Mouse (Mus musculus) hindbrain, embryonic 11.5 days (tissue): ENCODE measurements around the gene Ccdc39. TPM values are rescaled to one million over a fixed set of nuclear protein-coding genes. Genes with fewer than 3 reads are reported as not detected.

ENCODE experiments used
- ATAC-seq: fragments of 200-750 bp; cut with Nextera tagmentation; 2 replicates; pipeline ENCODE4 v1.8.0; 2017; ENCODE audit warnings: mild to moderate bottlenecking, moderate TSS enrichment, moderate library complexity; ENCODE audit not compliant: low FRiP score
- DNase-seq: peaks from one replicate; pipeline ENCODE4 v3.0.0-alpha.2; 2015; ENCODE audit warnings: low spot score
- H3K27ac ChIP-seq: fragments of 300-500 bp; sonication (generic); 2 replicates; pipeline ENCODE4 v1.5.1; 2014; ENCODE audit warnings: mild to moderate bottlenecking, low read depth, low read length
- H3K27me3 ChIP-seq: fragments of 300-500 bp; sonication (generic); 2 replicates; pipeline ENCODE4 v1.6.1; 2014; ENCODE audit warnings: mild to moderate bottlenecking, low read length, moderate library complexity, mixed read lengths; ENCODE audit not compliant: control insufficient read depth, insufficient read depth
- H3K36me3 ChIP-seq: fragments of 300-500 bp; sonication (generic); 2 replicates; pipeline ENCODE4 v1.6.1; 2014; ENCODE audit warnings: mild to moderate bottlenecking, low read length, moderate library complexity, mixed read lengths; ENCODE audit not compliant: control insufficient read depth, insufficient read depth
- H3K4me1 ChIP-seq: fragments of 300-500 bp; sonication (generic); replicated peaks from 2 replicates; pipeline ENCODE4 v1.6.1; 2014; ENCODE audit warnings: low read length, mixed read lengths; ENCODE audit not compliant: control insufficient read depth, insufficient read depth
- H3K4me2 ChIP-seq: fragments of 300-500 bp; sonication (generic); replicated peaks from 2 replicates; pipeline ENCODE4 v1.6.1; 2014; ENCODE audit warnings: mild to moderate bottlenecking, low read depth, low read length
- H3K4me3 ChIP-seq: fragments of 300-500 bp; sonication (generic); 2 replicates; pipeline ENCODE4 v1.5.1; 2014; ENCODE audit warnings: low read depth, low read length
- H3K9ac ChIP-seq: fragments of 300-500 bp; sonication (generic); 2 replicates; pipeline ENCODE4 v1.6.1; 2014; ENCODE audit warnings: low read depth, low read length
- H3K9me3 ChIP-seq: fragments of 300-500 bp; sonication (generic); 2 replicates; pipeline ENCODE4 v1.6.1; 2016; ENCODE audit warnings: low read length; ENCODE audit not compliant: control insufficient read depth
- WGBS: fragments of 180-500 bp; shearing (Covaris S2); extraction: QIAGEN DNeasy Blood & Tissue Kit; methylation state at CpG from one replicate; pipeline ENCODE4 v1.1.7; 2014; 5-methylcytosine and 5-hydroxymethylcytosine counted together
- polyA plus RNA-seq: library from polyadenylated mRNA; unstranded; fragments of >200 nt; fragmentation: Nextera tagmentation; extraction: Ambion mirVana; gene quantifications from 2 replicates; pipeline ENCODE4 v1.2.1, GENCODE M21; 2014

Gene Ccdc39
- polyA plus RNA-seq, 1 experiment from 2014 or later = 13.5 TPM

DNA sequence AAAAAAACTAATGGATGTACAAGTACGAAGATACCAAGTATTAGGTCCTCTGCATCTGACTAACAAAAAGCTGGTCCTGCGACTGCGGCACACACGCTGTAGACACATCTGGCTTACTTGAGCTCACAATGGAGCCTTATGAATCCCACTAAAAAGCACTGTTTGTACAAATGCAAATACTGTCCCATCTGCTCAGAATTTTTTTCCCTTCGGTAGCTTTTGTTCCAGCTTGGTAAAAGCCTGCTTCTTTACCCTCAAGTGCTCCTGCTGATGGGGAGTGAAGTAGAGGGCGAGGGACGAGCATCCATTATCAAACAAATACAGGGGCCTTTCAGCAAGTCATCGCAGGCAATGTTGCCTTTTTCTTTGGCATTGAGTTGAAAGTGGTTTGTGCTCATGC, 29.3 kb upstream of the Ccdc39 start:
- DNase-seq (peak; percentile 13), ATAC-seq (no peak)
- no peak overlapping the region for H3K9ac ChIP-seq
- H3K9me3 ChIP-seq = no peaks in the 10 kb centered on the region
- 48% methylated on average over 8 of the region's 8 CpGs for WGBS
- H3K4me3 ChIP-seq = no peak overlapping the region
- no peaks in the 10 kb centered on the region for H3K36me3 ChIP-seq
- H3K4me2 ChIP-seq = no peak overlapping the region
- no peaks in the 10 kb centered on the region for H3K4me1 ChIP-seq
- no peak overlapping the region for H3K27ac ChIP-seq
- no peaks in the 10 kb centered on the region for H3K27me3 ChIP-seq

DNA sequence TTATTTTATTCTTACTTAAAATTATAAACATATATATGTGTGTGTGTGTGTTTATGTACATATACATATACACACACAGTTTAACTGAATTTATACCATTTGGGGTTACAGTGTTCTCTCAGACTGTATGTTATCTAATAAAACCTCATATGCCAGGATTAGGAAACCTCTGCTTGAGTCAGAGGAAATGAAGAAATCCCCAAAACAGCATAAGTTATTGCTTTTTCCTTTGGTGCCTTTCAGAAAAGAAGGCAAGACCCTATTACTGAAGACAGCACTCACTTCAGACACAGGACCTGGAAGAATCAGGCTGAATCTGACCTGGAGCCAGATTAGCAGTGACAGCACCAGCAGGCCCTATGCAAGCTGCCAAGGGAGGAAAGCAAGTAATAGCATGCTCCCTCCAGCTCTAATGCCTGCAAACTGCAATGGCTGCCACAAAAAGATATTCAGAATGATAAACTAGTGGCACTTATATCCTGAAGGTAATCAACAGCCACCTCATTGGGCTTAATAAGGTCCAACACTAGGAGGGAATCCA, 20.0 kb upstream of the Ccdc39 start:
- Histone ChIP-seq H3K4me2 (no peak overlapping the region), H3K9ac (no peak overlapping the region), H3K9me3 (no peaks in the 10 kb centered on the region), H3K27ac (no peak overlapping the region), H3K27me3 (no peaks in the 10 kb centered on the region), H3K4me3 (no peak overlapping the region), H3K4me1 (no peaks in the 10 kb centered on the region), H3K36me3 (no peaks in the 10 kb centered on the region)
- DNase-seq (no peak), ATAC-seq (no peak)

DNA sequence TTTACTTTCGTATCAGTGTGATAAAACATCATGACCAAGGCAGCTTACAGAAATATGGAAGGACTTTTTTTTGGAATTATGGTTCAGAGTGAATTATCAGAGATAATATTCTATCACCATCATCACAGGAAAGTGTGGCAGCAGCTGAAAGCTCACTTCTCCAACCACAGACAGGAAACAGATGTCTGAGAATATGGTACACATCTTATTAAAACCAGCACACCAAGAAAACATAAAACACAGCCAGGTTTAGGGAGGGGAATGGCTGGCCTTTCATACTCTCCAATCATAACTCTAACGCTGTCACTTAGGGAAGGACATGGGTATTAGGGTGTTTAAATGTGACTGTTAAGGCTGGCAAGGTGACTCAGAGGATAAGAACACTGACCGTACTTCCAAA, 14.8 kb upstream of the Ccdc39 start:
- Histone ChIP-seq H3K9me3 (no peaks in the 10 kb centered on the region), H3K36me3 (no peaks in the 10 kb centered on the region), H3K27me3 (no peaks in the 10 kb centered on the region), H3K9ac (no peak overlapping the region), H3K4me3 (no peak overlapping the region), H3K4me2 (no peak overlapping the region), H3K4me1 (no peaks in the 10 kb centered on the region), H3K27ac (no peak overlapping the region)
- WGBS = 90% methylated on average over 3 of the region's 3 CpGs
- ATAC-seq (no peak), DNase-seq (no peak)

DNA sequence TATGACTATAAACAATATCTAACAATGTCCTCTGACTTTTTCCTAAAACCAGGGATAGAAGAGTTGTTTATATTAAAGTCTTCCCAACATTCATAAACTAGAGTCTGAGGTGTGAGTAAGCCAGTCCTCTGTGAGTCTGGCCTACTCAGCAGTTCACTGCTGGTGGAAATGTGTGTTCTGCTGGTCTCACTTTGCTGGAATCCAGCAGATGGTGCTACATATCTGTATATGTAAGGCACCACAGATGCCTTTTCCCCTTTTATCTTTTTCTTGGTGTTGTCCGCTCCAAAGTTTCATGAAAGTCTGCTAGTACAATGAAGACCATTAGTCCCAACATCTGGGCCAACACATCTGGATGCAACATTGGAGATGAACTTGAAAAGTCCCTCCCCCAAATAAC, 9.0 kb upstream of the Ccdc39 start:
- no peak overlapping the region for H3K4me2 ChIP-seq
- H3K4me1 ChIP-seq = no peaks in the 10 kb centered on the region
- H3K9me3 ChIP-seq = no peaks in the 10 kb centered on the region
- H3K27ac ChIP-seq = no peak overlapping the region
- no peak overlapping the region for H3K9ac ChIP-seq
- DNase-seq (no peak), ATAC-seq (no peak)
- 82% methylated on average over 1 of the region's 1 CpGs for WGBS
- no peaks in the 10 kb centered on the region for H3K27me3 ChIP-seq
- no peaks in the 10 kb centered on the region for H3K36me3 ChIP-seq
- no peak overlapping the region for H3K4me3 ChIP-seq

DNA sequence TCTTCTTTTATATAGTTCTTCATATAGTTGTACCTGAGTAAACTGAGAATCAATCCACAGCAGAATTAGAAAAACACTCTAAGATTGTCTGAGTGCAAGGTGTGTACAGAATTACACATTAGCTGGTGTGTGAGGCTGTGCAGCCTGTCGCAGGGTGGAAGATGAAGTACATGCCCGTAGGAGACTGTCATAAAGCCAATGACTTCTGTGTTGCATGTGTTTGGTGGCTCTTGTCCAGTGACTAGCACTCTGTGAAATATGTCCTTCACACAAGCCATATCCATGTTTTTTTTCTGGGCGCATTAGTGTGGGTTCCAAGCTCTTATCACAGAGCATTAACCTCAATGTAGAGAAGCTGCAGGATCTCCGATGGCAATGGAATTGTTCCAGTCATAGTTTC, 6.7 kb upstream of the Ccdc39 start:
- no peak overlapping the region for H3K27ac ChIP-seq
- no peak for ATAC-seq
- no peaks in the 10 kb centered on the region for H3K4me1 ChIP-seq
- no peaks in the 10 kb centered on the region for H3K36me3 ChIP-seq
- no peaks in the 10 kb centered on the region for H3K27me3 ChIP-seq
- WGBS = 91% methylated on average over 4 of the region's 4 CpGs
- no peak overlapping the region for H3K4me2 ChIP-seq
- no peak for DNase-seq
- H3K4me3 ChIP-seq = no peak overlapping the region
- no peaks in the 10 kb centered on the region for H3K9me3 ChIP-seq
- no peak overlapping the region for H3K9ac ChIP-seq

DNA sequence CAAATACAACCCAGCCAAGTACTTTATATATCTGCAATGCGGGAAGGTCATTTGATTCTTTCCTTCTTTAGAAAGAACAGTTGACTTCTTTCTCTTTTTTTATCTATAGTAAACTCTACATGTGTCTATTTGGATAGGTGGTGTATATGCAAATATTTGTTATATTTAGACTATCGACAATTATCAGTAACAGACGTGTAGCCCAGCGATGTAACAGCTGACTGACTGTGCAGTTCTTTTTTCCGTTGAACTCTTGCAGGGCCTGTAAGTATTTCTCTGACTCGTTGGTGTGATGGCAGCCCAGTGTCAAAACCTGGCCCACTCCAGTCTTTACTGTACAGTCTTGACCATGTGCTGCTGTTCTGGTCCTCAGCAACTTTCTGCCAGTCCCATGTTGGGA, 2.5 kb upstream of the Ccdc39 start:
- Histone ChIP-seq H3K27ac (no peak overlapping the region), H3K4me1 (no peaks in the 10 kb centered on the region), H3K36me3 (no peaks in the 10 kb centered on the region), H3K27me3 (no peaks in the 10 kb centered on the region), H3K4me2 (no peak overlapping the region), H3K9me3 (no peaks in the 10 kb centered on the region), H3K4me3 (no peak overlapping the region), H3K9ac (no peak overlapping the region)
- ATAC-seq = no peak
- DNase-seq = no peak
- 90% methylated on average over 6 of the region's 6 CpGs for WGBS

DNA sequence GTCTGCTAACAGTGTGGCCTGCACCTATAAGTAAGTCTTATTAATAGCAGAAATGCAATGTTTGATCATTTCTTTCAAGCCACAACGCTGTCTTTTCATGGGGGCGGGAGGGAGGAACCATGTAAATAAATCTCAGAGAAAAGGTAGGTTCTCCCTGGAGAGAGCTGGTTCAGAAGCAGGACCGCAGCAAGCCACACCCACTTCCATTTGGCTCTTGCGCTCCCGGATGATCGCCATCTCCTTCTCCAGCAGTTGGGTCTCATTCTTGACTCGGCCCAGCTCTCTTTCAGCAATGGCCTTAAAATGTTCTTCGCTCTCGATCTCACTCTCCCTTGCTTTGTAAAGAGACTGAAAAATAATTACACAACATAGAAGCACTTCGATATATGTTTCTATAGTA, 5.2 kb downstream of the Ccdc39 start:
- Histone ChIP-seq H3K4me3 (no peak overlapping the region), H3K4me1 (no peaks in the 10 kb centered on the region), H3K27me3 (no peaks in the 10 kb centered on the region), H3K4me2 (no peak overlapping the region), H3K9me3 (no peaks in the 10 kb centered on the region), H3K36me3 (no peaks in the 10 kb centered on the region), H3K27ac (no peak overlapping the region), H3K9ac (no peak overlapping the region)
- ATAC-seq (no peak), DNase-seq (no peak)
- 63% methylated on average over 10 of the region's 10 CpGs for WGBS

DNA sequence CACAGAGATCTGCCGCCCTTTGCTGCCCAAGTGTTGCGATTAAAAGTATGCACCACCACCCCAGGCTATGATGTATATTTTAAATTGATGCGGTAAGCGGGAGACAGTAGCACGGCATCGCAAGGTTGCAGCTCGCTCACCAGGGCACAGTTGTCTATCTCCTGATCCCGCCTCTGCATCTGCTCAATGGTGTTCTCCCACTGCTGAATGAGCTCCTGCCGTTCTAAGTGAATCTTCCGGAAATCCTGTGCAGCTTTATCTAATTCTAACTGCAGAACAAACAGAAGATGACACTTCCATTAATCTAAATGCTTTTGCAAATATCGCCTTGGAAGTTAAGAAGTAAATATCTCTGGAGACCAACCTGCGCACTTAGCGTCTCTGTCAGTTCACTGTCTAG, 7.5 kb downstream of the Ccdc39 start:
- ATAC-seq (no peak), DNase-seq (no peak)
- Histone ChIP-seq H3K36me3 (no peaks in the 10 kb centered on the region), H3K9me3 (no peaks in the 10 kb centered on the region), H3K27ac (no peak overlapping the region), H3K4me3 (no peak overlapping the region), H3K4me2 (no peak overlapping the region), H3K27me3 (no peaks in the 10 kb centered on the region), H3K9ac (no peak overlapping the region), H3K4me1 (no peaks in the 10 kb centered on the region)
- WGBS = 92% methylated on average over 13 of the region's 13 CpGs

DNA sequence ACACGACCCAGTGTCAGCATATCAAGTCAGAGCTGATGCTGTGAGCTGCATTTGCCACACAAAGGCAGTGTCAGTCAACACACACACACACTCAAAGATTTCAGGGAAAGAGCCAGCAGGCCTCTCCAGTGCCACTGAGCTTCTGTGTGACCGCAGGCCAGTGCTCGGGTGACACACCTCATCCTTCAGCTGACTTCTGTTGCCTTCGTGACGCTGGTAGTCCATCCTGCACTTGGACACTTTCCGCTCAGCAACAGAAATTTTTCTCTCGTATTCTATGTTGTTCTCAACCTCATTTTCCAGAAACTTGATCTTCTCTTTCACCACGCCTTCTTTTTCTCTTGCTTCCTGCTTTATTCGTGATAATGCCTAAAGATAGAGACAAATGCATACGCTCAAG, 11.8 kb downstream of the Ccdc39 start:
- Histone ChIP-seq H3K4me3 (no peak overlapping the region), H3K27ac (no peak overlapping the region), H3K9me3 (no peaks in the 10 kb centered on the region), H3K27me3 (no peaks in the 10 kb centered on the region), H3K36me3 (no peaks in the 10 kb centered on the region), H3K9ac (no peak overlapping the region), H3K4me1 (no peaks in the 10 kb centered on the region), H3K4me2 (no peak overlapping the region)
- no peak for DNase-seq
- WGBS = 84% methylated on average over 10 of the region's 10 CpGs
- ATAC-seq = no peak
